Mouse (Mus musculus) mouse trophoblast stem cell (cell line): ENCODE data around the gene Adgrg3.

Source experiments
- in situ Hi-C, 2 experiments: fragments of 300-500 bp; cut with MseI, MboI; formaldehyde crosslinking; loops; 2 replicates in 1 of 2; 3 replicates in 1 of 2; pipeline ENCODE4 v1.15.1; 2025

Gene Adgrg3

DNA sequence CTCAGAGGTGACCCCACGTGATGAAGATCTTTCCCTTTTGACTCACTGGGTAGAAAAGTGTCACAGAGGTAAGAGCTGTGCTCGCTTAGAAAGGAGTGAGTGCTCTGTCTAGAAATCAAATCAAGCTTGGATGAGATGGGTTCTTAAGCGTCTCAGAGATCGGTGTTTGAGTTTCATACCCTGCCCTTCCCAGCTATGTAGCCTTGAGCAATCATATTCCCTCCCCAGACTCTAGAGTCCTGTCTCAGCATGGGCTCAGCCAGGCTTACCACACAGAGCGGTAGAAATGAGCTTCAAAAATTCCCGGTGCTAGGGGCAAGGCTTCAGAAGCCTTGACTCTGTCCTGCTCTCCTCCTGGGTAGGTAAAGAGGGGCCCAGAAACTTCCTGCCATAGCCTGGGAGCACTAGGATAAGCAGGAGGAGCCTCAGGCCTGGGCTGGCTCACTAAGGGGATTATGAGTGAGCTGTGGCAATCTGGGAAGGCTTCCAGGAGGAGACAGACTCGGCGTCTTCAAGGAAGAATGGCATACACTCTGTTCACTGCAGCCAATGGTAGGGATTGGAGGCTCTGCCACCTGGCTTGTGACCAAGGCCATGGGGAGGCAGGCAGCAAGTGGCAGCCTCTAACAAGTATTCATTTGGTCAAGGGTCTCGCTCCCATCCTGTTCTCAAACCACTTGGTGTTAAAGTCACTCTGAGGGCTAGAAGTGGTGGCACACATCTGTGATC, 24.3 kb upstream of the Adgrg3 start:
- in situ Hi-C loops: no loop called here

DNA sequence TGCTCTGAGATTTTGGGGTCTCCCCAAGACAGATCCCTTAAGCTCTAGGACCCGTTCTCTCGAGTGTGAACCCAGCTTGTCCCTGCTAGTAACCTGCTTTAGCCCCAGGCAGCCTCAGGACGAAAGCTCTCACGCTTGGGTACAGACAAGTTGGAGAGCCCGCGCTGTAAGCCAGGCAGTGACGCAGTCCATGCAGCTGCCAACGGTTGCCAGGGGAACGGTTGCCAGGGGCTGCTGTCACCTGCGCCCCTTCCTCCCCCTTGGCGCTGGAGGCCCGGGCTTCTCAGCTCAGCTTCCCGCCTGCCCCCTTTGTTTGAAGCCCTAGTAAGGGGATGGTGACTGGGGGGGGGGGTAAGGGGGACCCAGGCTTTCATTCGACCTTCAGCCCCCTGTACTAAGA, 23.5 kb upstream of the Adgrg3 start:
- in situ Hi-C loops: no loop called here

DNA sequence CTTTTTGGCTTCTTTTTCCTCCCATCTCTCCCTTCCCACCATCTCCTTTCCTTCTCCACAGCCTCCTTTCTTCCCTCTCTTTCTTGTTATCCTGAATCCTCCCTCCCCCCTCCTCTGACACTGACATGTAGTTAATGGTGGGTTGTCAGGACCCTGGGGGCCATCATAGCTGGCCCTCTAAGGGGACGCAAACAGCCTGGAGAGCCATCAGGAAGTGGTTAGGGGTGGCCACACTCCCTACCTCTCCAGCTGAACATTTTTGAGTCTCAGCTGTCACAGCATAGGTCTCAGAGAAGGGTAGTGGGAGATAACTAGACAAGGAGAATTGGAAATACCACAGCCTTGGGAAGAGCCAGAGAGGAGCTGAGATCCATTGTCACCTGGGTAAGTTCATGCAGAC, 23.0 kb upstream of the Adgrg3 start:
- in situ Hi-C loops: no loop called here

DNA sequence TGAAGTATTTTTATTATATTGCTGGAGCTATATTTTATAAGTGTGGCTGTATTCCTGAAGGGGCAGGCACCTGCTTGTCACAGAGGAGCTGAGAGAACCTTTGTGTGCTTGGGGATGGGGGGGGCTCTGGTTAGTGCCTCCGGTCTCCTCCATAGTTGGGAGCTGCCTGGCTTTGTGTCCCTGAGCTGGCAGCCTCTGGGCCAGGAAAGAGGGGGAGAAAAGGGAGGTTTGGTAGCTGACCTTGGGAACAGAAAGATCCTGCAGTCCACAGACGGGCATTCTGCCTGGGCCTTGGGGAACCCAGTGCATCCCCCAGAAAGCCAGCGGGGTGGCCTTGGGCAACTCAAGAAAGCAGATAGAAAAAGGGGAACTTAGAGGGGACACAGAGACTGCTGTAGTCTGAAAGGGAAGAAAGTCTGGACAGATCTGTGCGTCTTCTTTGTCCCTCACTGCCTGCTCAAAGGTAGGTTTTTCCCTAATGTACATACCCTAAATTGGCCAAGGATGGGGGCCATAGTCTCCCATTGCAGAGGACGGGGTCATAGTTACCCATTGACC, 22.1 kb upstream of the Adgrg3 start:
- in situ Hi-C loops: no loop called here

DNA sequence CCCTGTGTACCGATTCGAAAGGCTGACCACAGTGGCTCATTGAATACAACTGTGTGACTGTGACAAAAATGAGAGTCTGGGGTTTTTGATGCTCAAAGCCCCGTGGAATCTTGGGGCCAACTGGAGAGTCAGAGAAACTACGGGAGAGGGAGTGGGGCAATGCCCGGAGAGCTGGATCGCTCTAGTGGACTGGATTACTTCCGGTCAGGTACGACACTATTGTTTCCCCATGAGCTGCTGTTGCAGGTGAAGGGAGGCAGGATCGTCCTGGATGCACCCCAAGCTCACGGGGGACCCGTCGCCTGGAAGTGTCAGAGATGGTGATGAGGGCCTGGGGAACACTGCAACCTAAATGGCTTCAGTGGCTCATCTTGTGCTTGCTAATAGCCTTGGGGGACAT, 21.5 kb upstream of the Adgrg3 start:
- in situ Hi-C loops: no loop called here

DNA sequence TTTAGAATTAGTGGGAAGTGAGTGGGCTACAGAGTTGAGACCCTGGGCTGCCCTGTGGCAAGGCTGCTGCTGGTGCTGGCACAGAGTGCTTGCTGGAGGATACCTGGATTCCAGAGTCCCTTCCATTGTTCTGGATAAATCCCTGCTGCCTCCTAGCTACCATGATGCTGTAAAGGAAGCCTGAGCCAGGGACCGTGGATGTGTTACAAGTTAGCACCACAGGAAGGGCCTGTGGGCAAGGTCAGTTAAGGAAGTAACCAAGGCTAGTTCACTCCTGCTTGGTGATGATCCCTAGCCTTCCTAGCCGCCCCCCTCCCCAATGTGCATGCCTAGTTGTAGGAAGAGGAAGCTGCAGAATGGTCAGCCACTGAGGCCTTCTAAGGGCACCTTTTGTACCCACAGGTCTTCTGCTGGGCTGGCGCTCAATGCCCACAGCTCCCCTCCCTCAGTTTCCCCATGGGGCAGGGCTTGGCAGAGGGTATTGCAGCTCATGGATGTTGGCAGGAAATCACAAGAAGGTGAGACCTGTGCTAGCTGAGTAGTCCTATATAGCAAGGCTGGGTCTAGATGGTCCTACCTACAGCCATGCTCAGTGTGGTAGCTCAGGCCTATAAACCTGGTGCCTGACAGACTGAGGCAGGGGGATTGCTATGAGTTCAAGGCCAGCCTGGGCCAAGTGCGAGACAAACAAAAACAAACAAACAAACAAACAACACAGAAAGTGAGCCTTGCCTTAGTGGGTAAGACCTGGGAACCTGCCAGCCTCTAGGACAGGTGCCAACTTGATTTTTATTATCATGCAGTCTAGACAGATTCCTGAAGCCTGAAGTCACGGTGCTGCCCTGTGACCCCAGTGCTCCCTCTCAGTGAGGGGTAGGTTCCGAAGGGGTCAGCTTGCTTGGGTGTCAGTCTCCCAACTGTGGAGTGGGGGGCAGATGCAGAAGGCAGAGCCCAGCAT, 20.3 kb upstream of the Adgrg3 start:
- in situ Hi-C loops: no loop called here

DNA sequence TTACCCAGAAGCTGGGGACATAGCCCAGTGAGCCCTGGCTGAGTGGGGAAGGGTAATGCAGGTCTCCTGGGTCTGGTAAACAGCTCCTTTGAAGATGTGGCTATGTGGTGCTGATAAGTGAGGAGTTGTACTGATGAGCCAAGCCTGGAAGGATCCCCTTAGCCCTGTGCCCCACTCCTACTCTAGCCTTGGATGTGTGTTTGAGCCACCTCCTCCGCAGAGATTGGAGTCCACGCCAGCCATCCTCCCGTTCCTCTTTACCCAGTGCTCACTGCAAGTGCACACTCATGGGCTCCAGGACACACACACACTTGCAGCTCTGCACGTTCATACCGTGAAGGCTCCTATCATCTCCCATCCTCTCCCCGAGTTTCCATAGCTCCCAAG, 19.6 kb upstream of the Adgrg3 start:
- in situ Hi-C loops: no loop called here

DNA sequence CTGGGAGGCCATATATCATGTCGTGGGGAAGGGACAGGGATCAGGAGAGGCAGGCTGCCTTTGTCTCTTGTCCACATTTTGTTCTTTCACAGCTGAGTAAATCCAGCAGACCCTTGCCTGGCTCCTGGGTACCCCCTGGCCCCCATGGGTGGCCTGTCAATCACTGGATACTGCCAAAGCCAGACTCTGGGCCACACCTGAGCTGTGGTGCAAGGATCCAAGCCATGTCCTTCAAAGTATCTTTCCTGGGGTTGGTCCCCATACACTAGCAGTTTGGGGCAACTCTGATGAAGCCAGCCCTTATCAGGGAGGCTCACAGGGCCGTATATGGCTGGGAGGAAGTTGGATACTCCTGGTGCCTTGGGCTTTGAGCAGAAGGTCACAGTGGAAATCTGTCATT, 19.1 kb upstream of the Adgrg3 start:
- in situ Hi-C loops: no loop called here

DNA sequence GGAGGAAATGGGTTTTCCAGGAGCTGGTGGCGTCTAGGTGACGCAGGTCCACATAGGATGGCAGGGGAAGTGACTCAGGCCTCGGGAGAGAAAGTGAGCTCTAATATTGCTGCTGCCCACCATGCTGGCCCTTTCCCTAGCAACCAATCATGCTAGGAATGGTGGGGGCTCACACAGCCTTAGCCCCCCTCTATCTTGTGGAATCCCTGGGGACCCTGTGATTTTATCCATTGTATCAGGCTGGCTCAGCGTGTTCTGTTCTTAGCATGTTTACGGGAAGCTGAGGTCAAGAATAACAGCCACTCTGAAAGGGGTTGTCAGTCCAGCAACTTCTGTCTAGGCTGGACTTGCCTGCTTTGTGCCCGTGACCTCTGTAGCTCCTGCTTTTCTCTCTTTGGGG, 18.5 kb upstream of the Adgrg3 start:
- in situ Hi-C loops: no loop called here

DNA sequence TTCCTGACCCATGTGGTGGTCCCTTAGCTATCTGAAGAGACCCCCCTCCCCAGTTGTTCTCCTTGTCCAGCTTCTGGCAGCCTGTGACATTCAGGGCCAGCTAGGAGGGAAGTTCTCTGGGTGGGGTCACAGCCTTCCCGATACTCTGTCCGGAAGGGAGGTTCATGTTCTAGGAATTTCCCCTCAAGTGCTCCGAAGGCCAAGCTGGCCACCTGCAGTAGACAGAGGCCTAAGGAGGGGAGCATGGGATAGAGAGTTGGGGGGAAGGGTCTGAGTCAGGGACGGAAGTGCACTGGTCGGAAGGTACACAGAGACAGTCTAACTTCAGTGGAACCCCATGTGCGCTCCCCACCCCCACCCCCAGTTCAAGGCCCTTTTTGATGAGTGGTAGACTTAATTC, 17.5 kb upstream of the Adgrg3 start:
- in situ Hi-C loops: loop anchor here (5.0 kb wide), 1 partner anchor 53 kb away; no protein-coding TSS in a partner anchor

DNA sequence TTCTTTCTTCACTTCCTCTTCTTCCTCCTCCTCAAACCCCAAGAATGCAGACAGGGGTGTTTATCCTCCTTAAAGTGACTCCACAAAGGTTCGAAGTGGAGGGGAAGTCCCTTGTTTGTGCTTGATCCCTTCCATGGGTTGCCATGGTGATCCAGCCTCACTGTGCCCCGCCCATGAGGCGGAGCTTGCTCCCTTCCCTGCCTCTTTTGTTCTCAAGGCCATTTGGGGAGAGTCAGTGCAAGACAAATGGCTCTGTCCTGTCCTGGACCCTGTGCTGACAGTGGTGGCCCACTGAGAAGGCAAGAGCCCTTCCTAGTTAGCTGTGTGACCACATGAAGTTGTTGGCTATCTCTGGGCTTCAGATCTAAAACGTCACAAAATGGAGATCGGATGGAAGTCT, 16.8 kb upstream of the Adgrg3 start:
- in situ Hi-C loops: loop anchor here (5.0 kb wide), 1 partner anchor 53 kb away; no protein-coding TSS in a partner anchor

DNA sequence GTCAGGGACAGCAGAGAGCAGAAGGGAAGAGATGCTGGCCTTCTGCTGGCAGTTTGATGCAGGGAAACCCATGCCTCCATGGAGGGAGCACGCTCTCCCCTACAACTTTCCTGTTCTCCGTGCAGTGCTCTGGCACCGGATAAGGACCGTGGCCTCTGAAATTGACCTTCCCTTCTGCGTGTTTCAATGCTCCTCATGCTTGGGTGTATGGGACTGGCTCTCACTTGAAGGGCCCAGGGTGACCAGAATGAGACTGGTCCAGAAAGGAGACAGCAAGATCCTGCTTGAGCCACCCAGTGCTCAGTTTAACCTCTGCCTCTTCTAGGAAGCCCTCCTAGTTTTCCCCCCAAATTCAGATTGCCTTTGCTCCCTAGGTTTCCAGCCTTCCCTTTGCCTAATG, 16.3 kb upstream of the Adgrg3 start:
- in situ Hi-C loops: loop anchor here (5.0 kb wide), 1 partner anchor 54 kb away; no protein-coding TSS in a partner anchor

DNA sequence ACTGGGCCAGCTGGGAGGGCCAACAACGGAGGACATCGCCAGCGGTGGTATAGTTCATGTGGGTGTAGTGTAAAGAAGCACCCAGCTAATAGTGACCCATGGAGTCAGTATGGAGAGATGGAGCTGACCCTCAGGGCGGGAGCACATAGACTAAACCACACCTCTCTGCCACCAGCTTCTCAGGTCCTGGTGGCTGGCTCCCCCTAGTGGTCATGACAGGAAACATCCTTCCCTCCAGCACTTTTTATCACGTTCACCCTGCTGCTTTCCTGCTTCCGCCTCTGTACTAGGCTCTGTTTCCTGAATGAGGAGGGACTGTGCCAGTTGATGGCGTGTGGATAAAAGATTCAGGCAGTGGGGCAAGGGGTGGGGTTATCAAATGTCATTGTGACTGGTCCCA, 15.8 kb upstream of the Adgrg3 start:
- in situ Hi-C loops: loop anchor here (5.0 kb wide), 1 partner anchor 54 kb away; no protein-coding TSS in a partner anchor

DNA sequence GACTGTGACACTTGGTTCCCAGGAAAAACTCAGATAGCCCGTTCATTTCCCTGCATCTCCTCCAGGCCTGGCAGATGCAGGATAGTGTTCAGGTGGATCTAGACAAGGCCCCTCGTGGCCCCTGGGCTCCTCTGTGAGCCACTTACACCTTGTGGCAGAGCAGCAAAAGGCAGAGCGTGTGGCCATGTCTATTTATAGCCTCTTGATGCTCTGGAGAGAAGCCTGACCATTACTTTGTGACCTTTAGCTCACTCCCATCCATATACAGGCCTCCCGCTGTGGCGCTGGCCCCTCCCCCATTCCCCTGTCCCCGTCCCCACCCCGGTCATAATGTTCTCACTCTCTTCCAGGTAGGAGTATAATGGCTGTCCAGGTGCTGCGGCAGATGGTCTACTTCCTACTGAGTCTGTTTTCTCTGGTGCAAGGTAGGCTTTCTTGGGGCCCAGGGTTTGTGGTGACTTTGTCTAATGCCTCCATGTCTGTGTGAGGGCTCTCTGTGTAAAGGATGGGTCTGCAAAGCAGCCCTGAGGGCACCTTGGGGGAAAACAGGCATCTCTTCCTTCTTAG, 15.3 kb upstream of the Adgrg3 start:
- in situ Hi-C loops: loop anchor here (5.0 kb wide), 1 partner anchor 55 kb away; no protein-coding TSS in a partner anchor

DNA sequence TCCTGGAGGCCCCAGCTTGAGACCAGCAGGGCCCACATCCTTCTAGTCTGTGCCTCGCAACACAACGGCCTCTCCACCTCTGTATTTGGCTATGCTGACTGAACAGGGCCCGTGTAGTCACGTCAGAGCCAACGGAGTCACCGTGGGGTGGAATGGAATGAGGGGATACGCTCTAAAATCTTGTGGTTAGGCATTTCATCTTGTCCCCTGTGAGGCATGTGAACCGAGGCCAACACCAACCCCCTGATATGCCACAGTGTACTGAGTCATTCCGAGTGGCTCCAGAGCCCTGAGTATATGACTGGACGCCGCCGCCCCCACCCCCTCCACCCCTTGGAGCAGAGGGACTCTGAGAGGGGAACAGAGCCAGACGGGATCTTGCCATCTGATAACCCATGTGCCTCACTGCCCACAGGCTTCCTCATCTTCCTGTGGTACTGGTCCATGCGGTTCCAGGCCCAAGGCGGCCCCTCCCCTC, 5.0 kb upstream of the Adgrg3 start:
- in situ Hi-C loops: no loop called here

DNA sequence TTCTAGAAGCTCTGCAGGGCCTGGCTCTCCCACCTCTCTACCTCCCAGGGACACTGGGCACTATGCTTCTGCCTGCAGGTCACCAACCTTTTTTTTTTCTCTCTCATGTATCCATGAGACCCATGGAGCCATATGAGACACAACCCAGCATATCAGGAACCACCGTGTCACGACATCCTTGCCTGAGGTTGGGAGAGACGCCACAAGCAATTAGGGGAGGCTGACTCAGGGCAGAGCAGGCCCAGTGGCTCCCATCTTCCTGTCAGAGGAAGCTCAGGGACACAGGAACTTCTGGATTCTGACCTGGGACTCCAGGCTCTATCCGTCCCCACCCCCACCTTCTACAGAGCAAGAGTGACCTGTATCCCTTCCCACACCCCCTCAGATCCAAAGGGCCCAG, 1.6 kb upstream of the Adgrg3 start:
- in situ Hi-C loops: no loop called here

DNA sequence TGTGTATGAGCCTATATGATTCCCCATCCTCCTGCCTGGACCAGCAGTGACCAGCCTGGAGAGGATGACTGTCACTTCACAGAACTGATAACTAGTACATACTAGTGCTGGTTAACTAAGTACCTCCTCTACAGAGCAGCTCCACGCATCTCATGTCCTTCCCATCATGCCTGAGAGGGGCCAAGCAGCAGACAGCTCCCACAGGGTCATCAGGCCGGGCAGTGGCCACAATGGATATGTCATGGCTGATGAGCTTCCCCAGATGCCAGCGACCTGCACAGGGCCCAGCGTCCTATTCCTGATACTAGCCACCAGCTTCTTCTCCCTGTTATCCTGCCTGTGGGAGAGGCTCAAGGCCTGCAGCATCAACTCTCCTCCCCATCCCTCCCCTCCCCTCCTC, 808 bp upstream of the Adgrg3 start:
- in situ Hi-C loops: no loop called here

DNA sequence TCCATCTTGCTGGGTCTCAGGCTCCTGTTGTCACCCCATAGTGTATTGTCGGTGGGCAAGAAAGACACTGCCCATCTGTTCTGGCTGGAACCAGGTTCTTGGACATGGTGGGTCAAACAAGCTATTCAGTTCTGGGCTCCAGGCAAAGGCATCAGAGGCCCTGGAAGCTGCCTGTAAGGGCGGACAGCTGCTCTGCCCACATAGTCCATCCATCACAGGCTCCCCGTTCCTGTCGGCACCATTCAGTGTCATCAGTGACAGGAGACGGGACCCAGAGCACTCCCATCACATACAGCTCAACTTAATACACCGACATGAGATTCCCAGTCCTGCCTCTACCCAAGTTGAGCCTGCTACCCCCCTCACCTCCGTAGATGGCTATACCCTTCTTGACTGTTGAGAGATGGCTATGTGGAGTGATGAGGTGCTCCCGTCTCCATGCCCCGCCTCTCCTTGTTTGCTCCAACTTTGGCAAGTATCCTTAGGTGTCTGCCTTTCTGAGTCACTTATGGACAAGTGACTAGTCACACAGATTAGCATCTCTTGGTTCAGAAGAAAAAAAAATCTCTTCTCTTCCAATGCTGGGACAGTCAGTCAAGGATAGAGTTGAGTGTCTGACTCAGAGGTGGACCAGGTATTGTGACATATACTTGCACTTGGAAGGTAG, 610 bp downstream of the Adgrg3 start:
- in situ Hi-C loops: no loop called here

DNA sequence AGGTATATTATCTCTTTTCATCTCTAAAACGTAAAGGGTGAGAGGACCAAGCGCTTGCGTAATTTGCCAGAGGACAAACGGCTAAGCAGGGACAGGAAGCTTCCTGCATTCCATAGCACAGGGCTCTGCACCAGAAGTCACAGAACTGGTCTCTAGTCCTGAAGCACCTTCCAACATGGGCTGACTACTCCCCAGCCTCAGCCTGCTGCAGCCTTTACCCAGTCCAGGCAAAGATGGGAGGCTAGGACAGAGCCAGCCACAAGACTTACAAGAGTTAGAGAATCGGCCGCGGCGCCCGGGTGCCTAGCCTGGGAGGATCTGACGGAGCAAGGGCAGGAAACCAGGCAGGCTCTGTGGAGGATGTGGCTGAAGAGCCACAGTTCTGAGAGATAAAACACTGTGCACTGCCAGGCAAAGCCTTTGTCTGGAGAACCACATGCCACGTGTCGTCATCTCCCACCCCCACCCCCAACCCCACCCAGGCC, 2.8 kb downstream of the Adgrg3 start:
- in situ Hi-C loops: no loop called here

DNA sequence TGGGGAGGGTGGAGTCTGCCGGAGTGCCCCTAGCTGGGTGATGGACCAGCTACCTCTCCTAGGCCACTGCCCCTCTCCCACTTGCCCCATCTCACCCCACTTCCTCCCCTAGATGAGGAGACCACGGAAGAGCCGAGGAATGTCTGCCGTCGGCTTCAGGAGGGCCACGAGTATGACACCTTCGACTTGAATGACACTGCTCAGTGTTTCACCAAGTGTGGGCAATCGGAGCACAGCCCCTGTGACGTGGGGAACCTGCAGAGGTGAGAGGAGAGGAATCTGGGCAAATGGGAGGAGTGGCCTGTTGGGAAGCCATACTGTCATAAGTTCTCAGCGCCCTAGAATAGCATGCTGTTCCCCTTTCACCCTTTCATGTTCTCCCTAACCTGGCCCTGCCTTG, 3.3 kb downstream of the Adgrg3 start:
- in situ Hi-C loops: no loop called here

DNA sequence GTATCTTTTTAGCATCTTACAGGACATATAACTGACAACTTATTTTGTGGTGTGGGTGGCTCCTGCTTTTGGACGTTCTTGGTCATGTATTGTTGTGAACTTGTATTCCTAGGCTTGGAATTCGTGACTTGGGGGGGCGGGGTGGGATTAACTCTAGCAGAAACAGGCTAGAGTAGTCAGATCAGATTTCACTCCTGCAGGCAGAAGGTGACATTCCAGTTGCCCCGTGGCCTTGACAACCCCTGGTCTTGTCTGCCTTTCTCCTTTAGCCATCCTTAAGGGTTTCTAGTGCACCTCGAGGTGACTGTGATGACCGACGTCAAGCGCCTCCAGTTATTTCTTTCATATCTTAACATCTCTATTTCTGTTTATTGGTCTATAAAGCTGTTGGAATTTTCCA, 5.7 kb downstream of the Adgrg3 start:
- in situ Hi-C loops: no loop called here
